Mouse (Mus musculus) kidney, embryonic 14.5 days (tissue): ENCODE measurements around the gene Zswim1. TPM values are rescaled to one million over a fixed set of nuclear protein-coding genes. Genes with fewer than 3 reads are reported as not detected.

ENCODE experiments used
- ATAC-seq: fragments of 200-750 bp; cut with Nextera tagmentation; 2 replicates; pipeline ENCODE4 v1.8.0; 2017; ENCODE audit warnings: moderate number of reproducible peaks, mild to moderate bottlenecking, moderate TSS enrichment, moderate library complexity; ENCODE audit not compliant: low FRiP score, low TSS enrichment
- H3K27ac ChIP-seq: fragments of 300-500 bp; sonication (generic); 2 replicates; pipeline ENCODE4 v1.5.1; 2014; ENCODE audit warnings: low read depth, mild to moderate bottlenecking, low read length, moderate library complexity, mixed read lengths
- H3K27me3 ChIP-seq: fragments of 300-500 bp; sonication (generic); 2 replicates; pipeline ENCODE4 v1.6.1; 2014; ENCODE audit warnings: mild to moderate bottlenecking, low read length; ENCODE audit not compliant: control insufficient read depth, insufficient read depth
- H3K36me3 ChIP-seq: fragments of 300-500 bp; sonication (generic); 2 replicates; pipeline ENCODE4 v1.6.1; 2014; ENCODE audit warnings: low read length, mixed read lengths; ENCODE audit not compliant: control insufficient read depth, insufficient read depth
- H3K4me1 ChIP-seq: fragments of 300-500 bp; sonication (generic); 2 replicates; pipeline ENCODE4 v1.6.1; 2014; ENCODE audit warnings: low read length, mixed read lengths; ENCODE audit not compliant: control insufficient read depth, insufficient read depth
- H3K4me2 ChIP-seq: fragments of 300-500 bp; sonication (generic); replicated peaks from 2 replicates; pipeline ENCODE4 v1.6.1; 2014; ENCODE audit warnings: low read depth, mild to moderate bottlenecking, low read length
- H3K4me3 ChIP-seq: fragments of 300-500 bp; sonication (generic); 2 replicates; pipeline ENCODE4 v1.5.1; 2014; ENCODE audit warnings: mild to moderate bottlenecking, low read length
- H3K9ac ChIP-seq: fragments of 300-500 bp; sonication (generic); 2 replicates; pipeline ENCODE4 v1.6.1; 2014; ENCODE audit warnings: low read depth, mild to moderate bottlenecking, low read length, moderate library complexity
- H3K9me3 ChIP-seq: fragments of 300-500 bp; sonication (generic); 2 replicates; pipeline ENCODE4 v1.6.1; 2016; ENCODE audit warnings: low read length; ENCODE audit not compliant: control insufficient read depth
- WGBS: fragments of 180-500 bp; shearing (Covaris S2); extraction: QIAGEN DNeasy Blood & Tissue Kit; methylation state at CpG from one replicate; pipeline ENCODE4 v1.1.7; 2014; 5-methylcytosine and 5-hydroxymethylcytosine counted together
- polyA plus RNA-seq: library from polyadenylated mRNA; unstranded; fragments of >200 nt; fragmentation: Nextera tagmentation; extraction: Ambion mirVana; gene quantifications from 2 replicates; pipeline ENCODE4 v1.2.1, GENCODE M21; 2014

Zswim1 gene
- polyA plus RNA-seq, 1 experiment from 2014 or later = 20.0 TPM

- peaks cover 4% of the 10 kb centered on the region; the same call in 1 of the 2 replicates for H3K4me1 ChIP-seq
- 94% methylated on average over 8 of the region's 8 CpGs for WGBS
- H3K27me3 ChIP-seq = no peaks in the 10 kb centered on the region
- no peak overlapping the region for H3K4me2 ChIP-seq
- no peak overlapping the region for H3K27ac ChIP-seq
- ATAC-seq = no peak
- H3K9ac ChIP-seq = no peak overlapping the region
- no peak overlapping the region for H3K4me3 ChIP-seq
- no peaks in the 10 kb centered on the region for H3K9me3 ChIP-seq
- 0 out of 2 replicates have a peak, but pooled peaks cover 5% of the 10 kb centered on the region for H3K36me3 ChIP-seq
Measured at GRCm38 (mm10) chr2:164815821-164816220, 6.7 kb upstream of the Zswim1 start.

- Histone ChIP-seq H3K36me3 (0 out of 2 replicates have a peak, but pooled peaks cover 11% of the 10 kb centered on the region), H3K4me1 (peaks cover 4% of the 10 kb centered on the region; the same call in 1 of the 2 replicates), H3K4me2 (no peak overlapping the region), H3K9ac (no peak overlapping the region), H3K27me3 (no peaks in the 10 kb centered on the region), H3K9me3 (no peaks in the 10 kb centered on the region), H3K4me3 (no peak overlapping the region), H3K27ac (no peak overlapping the region)
- WGBS = 84% methylated on average over 6 of the region's 6 CpGs
- no peak for ATAC-seq
Measured at GRCm38 (mm10) chr2:164817206-164817605, 5.3 kb upstream of the Zswim1 start.

GRCm38 (mm10) chr2:164817703-164818102, 4.8 kb upstream of the Zswim1 start:
- Histone ChIP-seq H3K27me3 (no peaks in the 10 kb centered on the region), H3K4me3 (no peak overlapping the region), H3K36me3 (0 out of 2 replicates have a peak, but pooled peaks cover 11% of the 10 kb centered on the region), H3K27ac (no peak overlapping the region), H3K9ac (no peak overlapping the region), H3K4me1 (peaks cover 7% of the 10 kb centered on the region; the same call in 1 of the 2 replicates), H3K4me2 (no peak overlapping the region), H3K9me3 (no peaks in the 10 kb centered on the region)
- WGBS = 60% methylated on average over 5 of the region's 5 CpGs
- ATAC-seq = no peak; the same call in 1 of the 2 replicates

GRCm38 (mm10) chr2:164821060-164821459, 1.4 kb upstream of the Zswim1 start:
- Histone ChIP-seq H3K4me1 (peaks cover 12% of the 10 kb centered on the region), H3K27ac (no peak overlapping the region), H3K36me3 (peaks cover 27% of the 10 kb centered on the region), H3K27me3 (no peaks in the 10 kb centered on the region), H3K4me2 (no peak overlapping the region), H3K4me3 (no peak overlapping the region), H3K9ac (no peak overlapping the region), H3K9me3 (no peaks in the 10 kb centered on the region)
- WGBS = 80% methylated on average over 6 of the region's 6 CpGs
- no peak for ATAC-seq

GRCm38 (mm10) chr2:164823181-164823585, 697 bp downstream of the Zswim1 start:
- Histone ChIP-seq H3K4me2 (peak overlapping the region; percentile 51), H3K9me3 (no peaks in the 10 kb centered on the region), H3K4me1 (peaks cover 8% of the 10 kb centered on the region), H3K4me3 (peak overlapping the region; percentile 93), H3K27me3 (no peaks in the 10 kb centered on the region), H3K27ac (peak overlapping the region; percentile 76; the same call in 1 of the 2 replicates), H3K9ac (peak overlapping the region; percentile 72), H3K36me3 (peaks cover 45% of the 10 kb centered on the region)
- ATAC-seq = peak; percentile 63
- WGBS = 1% methylated on average over 10 of the region's 10 CpGs

- H3K4me2 ChIP-seq = peak overlapping the region; percentile 51; the same call in 1 of the 2 replicates
- H3K9me3 ChIP-seq = no peaks in the 10 kb centered on the region
- peaks cover 48% of the 10 kb centered on the region for H3K36me3 ChIP-seq
- H3K9ac ChIP-seq = no peak overlapping the region
- peaks cover 8% of the 10 kb centered on the region for H3K4me1 ChIP-seq
- no peak overlapping the region for H3K27ac ChIP-seq
- WGBS = 97% methylated on average over 4 of the region's 4 CpGs
- H3K4me3 ChIP-seq = peak overlapping the region; percentile 93
- no peaks in the 10 kb centered on the region for H3K27me3 ChIP-seq
- no peak for ATAC-seq
Measured at GRCm38 (mm10) chr2:164823969-164824368, 1.5 kb downstream of the Zswim1 start.

GRCm38 (mm10) chr2:164825521-164825920, 3.0 kb downstream of the Zswim1 start:
- Histone ChIP-seq H3K4me3 (no peak overlapping the region), H3K27ac (no peak overlapping the region), H3K36me3 (peaks cover 47% of the 10 kb centered on the region), H3K4me2 (no peak overlapping the region), H3K9me3 (no peaks in the 10 kb centered on the region), H3K4me1 (peaks cover 8% of the 10 kb centered on the region), H3K27me3 (no peaks in the 10 kb centered on the region), H3K9ac (no peak overlapping the region)
- 97% methylated on average over 17 of the region's 17 CpGs for WGBS
- no peak for ATAC-seq

- Histone ChIP-seq H3K27me3 (no peaks in the 10 kb centered on the region), H3K4me2 (no peak overlapping the region), H3K36me3 (peaks cover 38% of the 10 kb centered on the region), H3K9ac (no peak overlapping the region), H3K4me1 (peaks cover 9% of the 10 kb centered on the region), H3K9me3 (no peaks in the 10 kb centered on the region), H3K4me3 (no peak overlapping the region), H3K27ac (no peak overlapping the region)
- ATAC-seq = no peak
- 93% methylated on average over 16 of the region's 16 CpGs for WGBS
Measured at GRCm38 (mm10) chr2:164827146-164827850, 4.8 kb downstream of the Zswim1 start.

GRCm38 (mm10) chr2:164828437-164828836, 6.0 kb downstream of the Zswim1 start, which contains the start of gene Spata25:
Gene Spata25, minus strand, starts transcription at chr2:164828537.
- ATAC-seq = no peak
- Histone ChIP-seq H3K4me3 (no peak within 1 kb of the TSS), H3K4me1 (peaks cover 10% of the 10 kb centered on the region), H3K27me3 (no peaks in the 10 kb centered on the region), H3K36me3 (peaks cover 38% of the 10 kb centered on the region), H3K4me2 (no peak within 1 kb of the TSS), H3K27ac (no peak within 1 kb of the TSS), H3K9me3 (no peaks in the 10 kb centered on the region), H3K9ac (no peak within 1 kb of the TSS)
- WGBS = 87% methylated on average over 6 of the region's 6 CpGs
